Mouse (Mus musculus) MEL (cell line): ENCODE data around the gene Nudt19.

Source experiments
- CTCF ChIP-seq, 3 experiments: IDR thresholded peaks in 2 of 3; conservative IDR thresholded peaks in 1 of 3; 2 replicates each; pipeline ENCODE4 v1.5.1; 2011 to 2012; ENCODE audit warnings: low read length in 3 of 3, low read depth in 2 of 3, mild to moderate bottlenecking in 2 of 3, improper control_type of control experiment in 1 of 3, inconsistent platforms in 1 of 3, mixed read lengths in 1 of 3, moderate library complexity in 1 of 3; ENCODE audit not compliant: control insufficient read depth in 1 of 3, insufficient read depth in 1 of 3, poor library complexity in 1 of 3, severe bottlenecking in 1 of 3
- EP300 ChIP-seq, 2 experiments: IDR thresholded peaks; 2 replicates each; pipeline ENCODE4 v1.6.1; 2011; ENCODE audit warnings: improper control_type of control experiment in 2 of 2, low read length in 2 of 2, low read depth in 1 of 2, mild to moderate bottlenecking in 1 of 2
- GATA1 ChIP-seq: IDR thresholded peaks from 2 replicates; pipeline ENCODE4 v1.6.1; 2011; ENCODE audit warnings: low read depth, low read length, improper control_type of control experiment
- HCFC1 ChIP-seq: IDR thresholded peaks from 2 replicates; pipeline ENCODE4 v1.6.1; 2012; ENCODE audit warnings: low read depth, mild to moderate bottlenecking, inconsistent platforms, low read length, improper control_type of control experiment, moderate library complexity
- NELFE ChIP-seq: IDR thresholded peaks from 2 replicates; pipeline ENCODE4 v1.6.1; 2011; ENCODE audit warnings: low read depth, low read length, improper control_type of control experiment
- POLR2A ChIP-seq, 2 experiments: IDR thresholded peaks; 2 replicates each; pipeline ENCODE4 v1.6.1; 2011 to 2012; ENCODE audit warnings: low read length in 2 of 2, mild to moderate bottlenecking in 2 of 2, control low read depth in 1 of 2, improper control_type of control experiment in 1 of 2, low read depth in 1 of 2, moderate library complexity in 1 of 2; ENCODE audit not compliant: control insufficient read depth in 1 of 2, insufficient read depth in 1 of 2, poor library complexity in 1 of 2
- SIN3A ChIP-seq: IDR thresholded peaks from 2 replicates; pipeline ENCODE4 v1.6.1; 2012; ENCODE audit warnings: low read length, improper control_type of control experiment, inconsistent platforms
- TAL1 ChIP-seq: IDR thresholded peaks from 2 replicates; pipeline ENCODE4 v1.6.1; 2012; ENCODE audit warnings: mild to moderate bottlenecking, inconsistent platforms, low read length, moderate library complexity, mixed read lengths
- USF1 ChIP-seq: IDR thresholded peaks from 2 replicates; pipeline ENCODE4 v1.6.1; 2014; ENCODE audit warnings: low read depth, mild to moderate bottlenecking, inconsistent platforms, low read length, improper control_type of control experiment, moderate library complexity
- ZMIZ1 ChIP-seq: IDR thresholded peaks from 2 replicates; pipeline ENCODE4 v1.6.1; 2012; ENCODE audit warnings: low read depth, mild to moderate bottlenecking, inconsistent platforms, low read length, improper control_type of control experiment, moderate library complexity

- TF ChIP-seq USF1 (no peak), HCFC1 (no peak), GATA1 (no peak), ZMIZ1 (no peak), NELFE (no peak), SIN3A (no peak), POLR2A (IDR thresholded peaks at IDR 0.05; ENCODE audit: control insufficient read depth in 1 of 2, insufficient read depth in 1 of 2, low read depth in 1 of 2, low read length in 2 of 2, poor library complexity in 1 of 2) (no peak), TAL1 (no peak), EP300 (IDR thresholded peaks at IDR 0.05; ENCODE audit: low read depth in 1 of 2, low read length in 2 of 2) (no peak), CTCF (IDR thresholded peaks at IDR 0.05 in 2 of 3, conservative IDR thresholded peaks at IDR 0.05 in 1 of 3; ENCODE audit: control insufficient read depth in 1 of 3, insufficient read depth in 1 of 3, low read depth in 2 of 3, low read length in 3 of 3, poor library complexity in 1 of 3, severe bottlenecking in 1 of 3) (no peak)
These were observed 38.2 kb upstream of the Nudt19 start for GRCm38 (mm10) chr7:35594311-35594710.
